Mouse (Mus musculus): ENCODE measurements around the gene 4930572O03Rik. TPM values are rescaled to one million over a fixed set of nuclear protein-coding genes. Genes with fewer than 3 reads are reported as not detected.
"Not testable (repeated sequence)": the region's sequence is repeated elsewhere in the genome, so short reads cannot be mapped to it uniquely, and the experiment has no call there.

Gene 4930572O03Rik
- polyA plus RNA-seq, 1 experiment from 2014 or later: not detected

DNA sequence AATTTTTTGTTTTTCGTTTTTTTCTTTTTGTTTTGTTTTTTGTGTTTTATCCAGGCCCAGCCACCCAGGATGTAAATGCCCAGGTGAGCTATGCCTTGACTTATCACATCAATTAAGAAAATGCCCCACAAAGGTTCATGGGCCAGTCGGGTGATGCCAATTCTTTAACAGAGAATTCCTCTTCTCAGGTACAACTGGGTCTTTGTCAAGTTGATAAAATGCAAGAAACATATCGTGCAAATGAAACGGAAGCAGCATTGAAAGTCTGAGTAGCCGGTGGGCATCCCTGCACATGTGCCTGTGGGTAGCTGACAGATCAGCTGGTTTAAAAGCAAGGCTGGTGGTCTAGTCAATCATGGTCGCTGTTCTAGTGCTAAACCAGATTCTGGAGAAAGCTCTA is 50.2 kb downstream of the 4930572O03Rik start:
- H3K9me3 ChIP-seq: peaks cover 16% of the 10 kb centered on the region
- not testable (repeated sequence) for H3K4me1 ChIP-seq; H3K4me2 ChIP-seq; H3K4me3 ChIP-seq; H3K27me3 ChIP-seq (replicated peaks); H3K36me3 ChIP-seq; H3K27ac ChIP-seq (replicated peaks); H3K9ac ChIP-seq
- WGBS: 55% methylated on average over 6 of the region's 6 CpGs
- peak; percentile 65; the same call in 1 of the 2 replicates for ATAC-seq (ENCODE audit: extremely low read depth, insufficient number of reproducible peaks, low FRiP score, low TSS enrichment)

DNA sequence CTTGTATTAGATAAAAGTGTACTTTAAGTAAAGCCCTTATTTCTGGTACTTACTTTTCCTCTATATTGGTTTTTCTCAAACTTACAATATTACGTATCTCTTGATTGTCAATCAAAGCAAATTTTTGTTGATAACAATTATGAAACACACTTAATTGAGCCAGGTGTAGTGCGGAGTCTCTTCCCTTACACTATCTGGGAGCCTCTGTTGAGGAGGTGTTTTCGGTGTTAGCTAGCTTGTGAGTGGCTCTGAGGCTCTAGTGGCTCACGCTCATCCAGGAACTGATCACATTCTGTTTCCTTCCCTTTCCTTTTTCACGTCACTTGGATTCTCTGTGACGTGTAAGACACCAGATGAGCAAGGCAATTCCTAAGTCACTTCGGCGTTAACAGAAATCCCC is 53.3 kb downstream of the 4930572O03Rik start:
- not testable (repeated sequence) for H3K9ac ChIP-seq; H3K4me1 ChIP-seq; H3K27ac ChIP-seq (replicated peaks); H3K36me3 ChIP-seq; ATAC-seq (ENCODE audit: extremely low read depth, insufficient number of reproducible peaks, low FRiP score, low TSS enrichment); H3K4me3 ChIP-seq; H3K4me2 ChIP-seq; H3K27me3 ChIP-seq (replicated peaks)
- 63% methylated on average over 8 of the region's 8 CpGs for WGBS
- peaks cover 24% of the 10 kb centered on the region for H3K9me3 ChIP-seq

DNA sequence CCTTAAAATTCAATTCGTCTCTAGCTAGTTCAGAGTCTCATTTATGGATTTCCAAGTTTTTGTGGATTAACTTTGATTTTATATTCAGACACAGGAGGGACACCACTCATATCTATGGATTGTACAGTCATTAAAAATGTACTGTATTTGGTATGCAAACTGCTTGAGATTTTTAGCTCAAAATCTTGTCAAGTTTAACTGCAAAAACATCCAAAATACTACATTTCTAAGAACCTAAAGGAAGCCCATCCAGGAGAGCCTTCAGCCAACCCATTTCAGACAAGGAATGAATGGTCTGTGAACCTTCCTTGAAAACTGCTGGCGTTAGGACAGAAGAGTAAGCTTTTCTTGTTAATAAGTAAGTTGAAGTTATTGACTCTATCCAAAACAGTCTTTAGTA is 53.9 kb downstream of the 4930572O03Rik start:
- H3K27ac ChIP-seq (replicated peaks); H3K4me2 ChIP-seq; H3K27me3 ChIP-seq (replicated peaks); H3K36me3 ChIP-seq; H3K4me3 ChIP-seq; ATAC-seq (ENCODE audit: extremely low read depth, insufficient number of reproducible peaks, low FRiP score, low TSS enrichment); H3K4me1 ChIP-seq; H3K9ac ChIP-seq: not testable (repeated sequence)
- WGBS: 53% methylated on average over 2 of the region's 2 CpGs
- H3K9me3 ChIP-seq: peaks cover 23% of the 10 kb centered on the region

DNA sequence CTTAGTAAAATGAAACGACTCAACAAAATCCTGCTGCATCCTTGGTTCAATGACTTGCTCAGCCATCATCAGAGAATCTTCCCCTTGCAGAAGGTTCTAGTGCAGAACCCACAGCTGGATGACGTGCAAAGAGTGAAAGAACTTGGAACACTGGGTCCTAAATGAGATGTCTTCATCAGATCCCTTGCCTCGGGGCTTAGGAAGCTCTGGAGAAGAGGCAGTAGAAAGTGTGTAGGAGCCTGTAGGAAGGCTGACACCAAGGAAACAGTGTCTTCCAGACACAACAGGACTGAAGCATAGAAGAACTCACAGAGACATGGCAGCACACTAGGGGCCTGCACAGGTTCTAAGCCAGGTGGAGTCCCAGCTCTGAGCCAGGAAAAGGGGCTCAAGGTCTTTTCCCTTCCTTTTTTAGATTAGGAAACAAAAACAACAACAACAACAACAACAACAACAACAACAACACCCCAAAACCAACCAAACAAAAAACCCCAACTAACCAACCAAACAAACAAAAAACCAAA is 54.4 kb downstream of the 4930572O03Rik start:
- peaks cover 23% of the 10 kb centered on the region for H3K9me3 ChIP-seq
- H3K9ac ChIP-seq; H3K4me3 ChIP-seq; H3K4me1 ChIP-seq; H3K4me2 ChIP-seq; H3K27me3 ChIP-seq (replicated peaks); H3K27ac ChIP-seq (replicated peaks); H3K36me3 ChIP-seq: not testable (repeated sequence)
- WGBS: 51% methylated on average over 3 of the region's 3 CpGs
- ATAC-seq (ENCODE audit: extremely low read depth, insufficient number of reproducible peaks, low FRiP score, low TSS enrichment): 0 out of 2 replicates have a peak, but pooled peaks have one; percentile 52

Other genes starting within 250 kb of the 4930572O03Rik start
- 0.17 and 0.36 TPM in 2 replicates for gene Gm21149, start 180.5 kb downstream of the 4930572O03Rik start, polyA plus RNA-seq (2015; fragmentation: Nextera tagmentation; extraction: Ambion mirVana)
- 0.20 TPM in 1 of 2 replicates, not detected in the other for gene Gm21190, start 127.8 kb downstream of the 4930572O03Rik start, polyA plus RNA-seq (2015; fragmentation: Nextera tagmentation; extraction: Ambion mirVana)
- not detected in 2 replicates for gene Gm21083, start 79.7 kb downstream of the 4930572O03Rik start, polyA plus RNA-seq (2015; fragmentation: Nextera tagmentation; extraction: Ambion mirVana)
- 0.28 TPM in 1 of 2 replicates, not detected in the other for gene Speer4d, start 38.0 kb downstream of the 4930572O03Rik start, polyA plus RNA-seq (2015; fragmentation: Nextera tagmentation; extraction: Ambion mirVana)
- gene Speer4c, start 57.2 kb upstream of the 4930572O03Rik start, polyA plus RNA-seq (2015; fragmentation: Nextera tagmentation; extraction: Ambion mirVana): not detected in 2 replicates

Measured in heart, embryonic 13.5 days (tissue).